Mouse (Mus musculus) embryo, embryonic 11 days (tissue): Measurements from ENCODE around the gene Pla2g15.

ENCODE experiments used
- DNase-seq: peaks from one replicate; pipeline ENCODE4 v3.0.0-alpha.2; 2015

Gene Pla2g15

DNA sequence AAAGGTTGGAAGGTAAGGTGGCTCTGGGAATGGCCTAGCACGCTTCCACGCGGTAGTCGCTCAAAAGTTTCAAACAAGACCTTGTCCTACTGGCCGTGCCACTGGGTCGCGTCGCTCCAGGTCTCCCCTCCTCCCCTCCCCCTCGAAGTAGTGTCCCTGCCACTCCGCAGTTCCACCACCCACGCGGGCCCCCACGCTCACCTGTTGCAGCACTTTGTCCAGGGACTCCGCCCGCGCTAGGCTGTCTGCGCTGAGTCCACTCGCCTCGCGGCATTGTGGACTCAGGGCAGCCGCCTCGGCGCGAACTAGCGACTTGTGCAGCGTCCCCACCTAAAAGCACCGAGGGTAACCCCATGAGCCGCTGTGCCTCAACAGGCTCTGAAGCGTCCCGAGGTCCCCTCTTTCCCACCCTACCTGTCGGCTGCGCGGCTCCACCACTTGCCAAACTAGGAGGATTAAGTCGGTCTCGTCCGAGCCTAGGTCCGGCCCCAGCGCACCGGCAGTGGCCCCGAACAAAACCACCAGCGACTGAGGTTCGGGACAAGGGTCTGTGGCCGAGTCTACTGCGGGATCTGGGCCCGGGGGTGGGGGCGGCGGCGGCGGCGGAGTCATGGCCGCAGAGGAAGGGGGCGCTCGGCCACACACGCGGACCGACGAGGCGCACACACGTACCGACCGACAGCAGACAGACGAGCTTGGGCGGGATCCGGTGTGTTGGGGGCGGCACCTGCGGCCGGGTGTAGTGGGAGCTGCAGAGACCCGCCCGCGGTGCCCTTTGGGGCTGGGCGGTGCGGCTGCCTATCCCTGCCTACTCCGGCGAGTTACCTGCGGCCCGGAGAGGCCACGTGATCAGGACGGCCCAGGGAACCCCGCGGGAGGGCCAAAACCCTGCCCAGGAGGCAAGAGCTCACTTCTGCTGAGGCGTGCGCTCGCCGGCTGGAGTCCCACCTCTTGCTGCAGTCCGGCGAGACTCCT is 13.8 kb upstream of the Pla2g15 start, which contains the start of gene Esrp2:
Gene Esrp2, minus strand, starts transcription at position 819 of the 975 bp plus-strand sequence.
- peak; percentile 60 for DNase-seq

GRCm38 (mm10) chr8:106137218-106137905 is 12.8 kb upstream of the Pla2g15 start:
- peak; percentile 7 for DNase-seq

DNA sequence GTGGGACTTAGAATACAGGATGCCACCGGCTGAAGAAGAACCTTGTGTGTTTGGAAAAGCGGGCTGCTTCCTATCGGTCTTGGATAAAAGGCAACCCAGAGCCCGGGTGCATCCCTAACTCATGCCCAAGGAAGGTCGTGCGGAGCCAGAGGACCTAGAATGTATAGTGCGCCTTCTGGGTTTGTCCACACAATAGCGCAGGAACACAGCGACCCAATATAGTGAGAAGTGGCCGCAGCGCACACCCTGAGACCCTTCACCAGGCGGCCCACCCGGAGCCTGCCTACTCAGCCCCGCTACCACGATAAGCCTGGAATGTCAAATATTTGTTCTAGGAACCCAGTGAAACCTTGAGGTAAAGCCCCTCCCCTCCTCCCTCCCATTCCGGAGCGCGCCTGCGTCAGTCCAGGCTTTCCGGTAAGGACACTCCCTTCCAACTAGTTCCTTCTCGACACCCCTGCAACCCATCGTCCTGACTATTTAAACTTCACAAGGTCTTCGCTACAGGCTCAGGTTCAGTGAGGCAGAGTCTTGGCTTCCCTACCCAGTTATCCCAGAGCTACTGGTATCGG is 12.2 kb upstream of the Pla2g15 start:
- peak; percentile 79 for DNase-seq

GRCm38 (mm10) chr8:106138616-106139015 is 11.6 kb upstream of the Pla2g15 start:
- DNase-seq, result no peak

- DNase-seq, result no peak
These were observed 10.0 kb upstream of the Pla2g15 start for GRCm38 (mm10) chr8:106140191-106140590.

GRCm38 (mm10) chr8:106140769-106141168 is 9.4 kb upstream of the Pla2g15 start:
- peak; percentile 87 for DNase-seq

DNA sequence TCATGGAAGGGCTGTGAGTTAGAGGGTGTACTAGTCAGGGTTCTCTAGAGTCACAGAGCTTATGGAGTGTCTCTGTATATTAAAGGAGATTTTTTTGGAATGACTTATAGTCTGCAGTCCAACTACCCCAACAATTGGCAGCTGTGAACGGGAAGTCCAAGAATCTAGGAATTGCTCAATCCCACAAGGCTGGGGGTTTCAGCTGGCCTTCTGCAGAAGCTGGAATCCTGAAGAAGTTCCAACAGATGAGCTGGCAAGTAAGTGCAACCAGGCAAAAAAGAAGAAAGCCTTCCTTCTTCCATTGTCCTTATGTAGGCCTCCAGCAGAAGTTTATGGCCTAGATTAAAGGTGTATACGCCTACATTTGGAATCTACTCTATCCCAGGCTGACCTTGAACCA is 4.9 kb upstream of the Pla2g15 start:
- DNase-seq, result no peak

GRCm38 (mm10) chr8:106146014-106146413 is 4.2 kb upstream of the Pla2g15 start:
- DNase-seq, result no peak

DNA sequence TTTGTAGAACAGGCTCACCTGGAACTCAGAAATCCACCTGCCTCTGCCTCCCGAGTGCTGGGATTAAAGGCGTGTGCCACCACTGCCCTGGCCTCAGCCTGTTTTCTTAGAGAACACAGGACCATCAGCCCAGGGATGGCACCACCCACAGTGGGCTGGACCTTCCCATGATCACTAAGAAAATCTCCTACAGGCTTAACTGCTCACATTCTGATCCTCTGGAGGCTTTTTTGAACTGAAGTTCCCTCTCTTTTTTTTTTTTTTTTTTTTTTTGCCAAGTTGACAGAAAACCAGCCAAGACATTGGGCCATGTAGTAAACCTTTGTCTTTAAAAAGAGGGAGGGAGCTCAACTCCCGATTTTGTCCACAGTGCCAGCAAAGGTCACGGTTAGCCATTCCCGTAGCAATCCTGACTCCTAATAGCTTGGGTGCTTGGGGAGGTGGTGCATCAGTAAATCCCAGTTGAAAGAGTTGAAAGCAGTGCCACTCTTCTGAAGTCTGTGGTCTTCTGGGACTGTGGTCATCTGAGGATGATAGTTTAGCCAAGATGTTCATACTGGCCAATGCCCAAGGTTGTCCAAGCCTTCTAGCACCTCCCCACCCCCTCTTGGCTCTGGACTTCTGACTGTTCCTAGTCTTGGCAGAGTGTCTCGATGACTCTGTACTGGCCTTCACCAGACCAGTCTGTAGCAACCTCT is 2.2 kb upstream of the Pla2g15 start:
- no peak for DNase-seq

DNA sequence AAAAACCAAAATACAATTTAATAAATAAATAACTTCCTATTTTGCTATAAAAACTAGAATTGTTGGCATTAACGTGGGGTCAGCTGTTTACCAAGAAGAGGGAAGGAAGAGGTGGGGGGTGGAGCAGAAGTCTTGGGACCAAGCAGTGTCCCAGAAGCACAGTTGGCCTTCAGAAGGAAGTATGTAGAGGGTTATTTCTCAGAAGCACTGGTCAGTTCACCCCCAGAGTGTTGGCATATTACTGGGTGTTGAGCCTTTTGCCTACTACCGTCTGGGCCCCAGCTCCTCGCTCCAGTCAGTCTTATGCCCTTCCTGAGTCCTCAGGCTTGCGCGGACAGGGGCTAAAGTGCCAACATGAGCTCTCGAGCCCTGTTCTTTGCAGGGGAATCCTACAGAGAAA is 1.2 kb upstream of the Pla2g15 start:
- DNase-seq, result no peak

GRCm38 (mm10) chr8:106150653-106151000 is 428 bp downstream of the Pla2g15 start:
- no peak for DNase-seq

DNA sequence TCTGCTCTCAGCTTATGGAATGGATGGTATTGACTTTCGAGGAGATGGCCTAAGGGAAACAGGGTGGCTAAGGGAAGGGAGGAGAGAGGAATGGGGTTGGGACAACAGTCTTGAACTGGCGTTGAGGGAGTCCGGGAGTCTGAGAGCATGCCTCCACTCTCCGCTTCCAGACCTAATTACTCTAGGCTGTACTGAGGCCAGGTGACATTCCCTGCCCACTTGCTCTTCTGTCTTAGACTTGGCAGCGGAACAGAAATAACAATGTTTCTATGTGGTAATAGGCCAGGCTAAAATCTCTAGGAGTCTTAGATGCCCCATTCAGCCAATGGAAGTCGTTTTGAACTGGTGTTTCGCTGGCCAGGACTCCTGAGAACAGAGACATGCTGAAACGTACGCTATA is 842 bp downstream of the Pla2g15 start:
- DNase-seq, result no peak

DNA sequence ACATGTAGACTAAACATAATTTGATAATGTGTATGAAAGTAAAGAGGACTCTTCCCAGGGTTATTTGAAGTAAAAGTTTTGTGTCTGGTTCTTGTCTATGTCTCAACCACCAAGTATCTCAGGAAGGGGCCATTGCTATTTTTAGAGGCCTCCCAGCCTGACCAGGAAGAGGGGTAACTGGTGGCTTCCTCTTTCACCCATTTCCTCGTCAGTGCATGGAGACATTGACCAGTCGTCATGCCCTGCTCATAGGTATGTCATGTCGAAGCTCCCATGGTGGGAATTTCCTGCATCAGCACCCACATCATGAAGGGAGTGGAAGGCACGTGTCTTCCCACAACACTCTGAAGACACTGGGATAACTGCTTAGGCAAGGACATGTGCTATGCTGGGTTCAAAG is 2.7 kb downstream of the Pla2g15 start:
- DNase-seq, result no peak

DNA sequence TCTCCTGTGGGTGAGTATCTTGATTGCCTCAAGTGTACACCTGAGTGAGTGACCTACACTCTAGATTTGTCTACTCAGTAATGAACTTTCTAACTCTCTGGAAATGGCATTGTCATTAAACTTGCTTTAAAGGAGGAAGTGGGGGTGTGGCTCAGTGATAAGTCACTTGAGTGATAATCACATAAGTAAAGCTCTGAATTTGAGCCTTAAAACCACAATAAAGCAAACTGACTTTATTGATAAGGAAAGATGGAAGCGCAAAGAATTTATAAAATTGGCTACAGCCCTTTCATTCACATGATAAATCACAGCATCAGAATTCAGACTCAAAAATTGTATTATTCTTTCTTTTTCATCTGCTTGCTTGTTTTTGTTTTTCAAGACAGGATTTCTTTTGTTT is 7.2 kb downstream of the Pla2g15 start:
- DNase-seq, result no peak

DNA sequence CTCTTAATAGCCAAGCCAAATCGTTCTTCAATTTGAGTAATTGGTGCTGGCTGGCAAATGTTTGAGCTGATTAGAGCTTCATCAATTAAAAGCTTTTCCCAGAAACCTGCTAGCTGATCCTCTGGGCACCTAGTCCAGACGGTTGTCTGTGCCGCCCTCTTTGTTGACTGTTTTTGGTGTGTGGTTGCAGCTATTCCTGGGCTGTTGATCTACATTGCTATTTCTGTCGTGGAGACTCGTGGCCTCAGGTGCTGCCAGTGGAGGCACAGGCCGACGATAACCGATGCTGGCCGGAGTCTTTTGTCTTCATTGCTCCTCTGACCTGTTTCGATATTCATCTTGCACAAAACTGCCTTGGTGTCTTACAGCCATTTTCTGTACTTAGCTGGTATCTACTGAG is 8.2 kb downstream of the Pla2g15 start:
- DNase-seq, result no peak

- DNase-seq, result no peak
These were observed 9.7 kb downstream of the Pla2g15 start for GRCm38 (mm10) chr8:106159876-106160275.

GRCm38 (mm10) chr8:106163251-106163650 is 13.1 kb downstream of the Pla2g15 start:
- DNase-seq, result no peak

GRCm38 (mm10) chr8:106165460-106165859 is 15.3 kb downstream of the Pla2g15 start:
- DNase-seq, result peak; percentile 76

- DNase-seq, result peak; percentile 91
These were observed 18.3 kb downstream of the Pla2g15 start, which contains the start of gene Slc7a6 for GRCm38 (mm10) chr8:106168356-106169016. Gene Slc7a6, plus strand, starts transcription at chr8:106168857.

GRCm38 (mm10) chr8:106169017-106169933 is 19.1 kb downstream of the Pla2g15 start:
- DNase-seq, result peak; percentile 75

DNA sequence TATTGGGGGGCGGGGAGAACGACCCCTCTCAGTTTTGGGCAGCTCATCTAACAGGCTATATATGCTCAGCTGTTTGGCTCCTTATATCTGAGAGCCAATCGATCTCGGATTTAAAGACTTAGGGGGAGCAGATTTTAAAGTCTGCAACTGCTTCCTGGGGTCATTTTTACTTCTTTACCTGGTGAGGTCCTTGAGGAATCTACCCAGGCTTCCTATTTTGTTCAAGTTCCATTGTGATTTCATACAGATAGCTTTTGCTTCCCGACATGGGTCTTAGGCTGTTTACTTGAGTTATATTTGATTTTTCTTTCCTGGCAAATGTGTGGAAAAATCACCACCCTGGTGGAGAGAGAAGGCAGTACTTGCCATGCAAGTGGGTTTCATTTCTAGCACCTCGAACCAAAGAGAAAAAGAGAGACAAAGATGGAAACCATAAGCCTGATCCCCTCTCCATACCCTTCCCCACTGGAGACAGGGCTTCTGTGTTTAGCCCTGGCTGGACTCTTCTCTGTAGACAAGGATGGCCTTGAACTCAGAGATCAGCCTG is 19.8 kb downstream of the Pla2g15 start:
- no peak for DNase-seq
